Mouse (Mus musculus): ENCODE results near the gene Racgap1. TPM values are rescaled to one million over a fixed set of nuclear protein-coding genes. Genes with fewer than 3 reads are reported as not detected.

The Racgap1 gene
- polyA plus RNA-seq, 1 experiment from 2014 or later: 69.2 TPM

DNA sequence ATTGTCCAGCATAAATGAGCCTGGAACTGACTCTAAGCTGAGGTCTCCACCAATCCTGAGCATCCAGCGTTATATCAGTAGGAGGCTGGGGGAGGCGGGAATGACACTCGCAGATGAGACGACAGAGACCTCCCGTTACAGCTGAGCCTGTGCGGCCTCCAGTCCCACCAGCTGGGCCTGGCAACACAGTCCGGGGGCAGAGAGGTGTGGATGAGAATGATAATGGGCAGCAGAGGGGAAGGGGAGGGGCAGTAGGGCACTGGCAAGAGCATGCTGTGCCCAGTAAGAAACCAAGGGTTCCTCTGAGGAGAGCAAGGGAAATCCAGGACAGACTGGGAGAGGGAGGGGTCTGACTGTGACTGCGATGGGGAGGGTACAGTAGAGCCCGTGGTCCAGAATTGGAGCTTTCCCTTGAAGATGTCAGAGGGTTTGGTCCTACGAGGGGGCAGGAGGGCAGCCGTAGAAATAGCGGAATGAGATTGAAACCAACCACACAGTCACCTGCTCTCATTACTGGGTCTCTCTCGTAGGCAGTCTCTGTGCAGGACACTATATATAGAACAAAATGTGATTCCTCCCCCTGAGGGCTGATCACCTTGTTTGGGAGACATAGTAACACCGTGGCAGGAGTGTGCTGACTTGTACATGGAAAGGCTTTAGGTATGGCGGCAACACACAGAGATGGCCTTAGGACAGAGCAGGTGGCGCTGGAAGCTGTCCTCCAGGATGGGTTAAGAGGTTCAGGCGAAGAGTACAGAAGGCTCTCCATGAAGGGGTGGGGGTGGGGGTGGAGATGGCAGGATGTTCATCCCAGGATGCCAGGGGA, 52.0 kb downstream of the Racgap1 start:
- H3K4me3 ChIP-seq (replicated peaks): no peak overlapping the region
- WGBS (ENCODE audit: insufficient replicate concordance): 55% methylated on average over 17 of the region's 17 CpGs
- no peaks in the 10 kb centered on the region for H3K9me3 ChIP-seq (replicated peaks)
- peaks cover 88% of the 10 kb centered on the region for H3K27me3 ChIP-seq
- DNase-seq (no peak), ATAC-seq (ENCODE audit: low read depth) (no peak)
- no peak overlapping the region for H3K9ac ChIP-seq
- H3K36me3 ChIP-seq: no peaks in the 10 kb centered on the region
- no peak overlapping the region for H3K27ac ChIP-seq
- no peak overlapping the region for H3K4me2 ChIP-seq
- 0 out of 2 replicates have a peak, but pooled peaks cover 3% of the 10 kb centered on the region for H3K4me1 ChIP-seq (replicated peaks)

DNA sequence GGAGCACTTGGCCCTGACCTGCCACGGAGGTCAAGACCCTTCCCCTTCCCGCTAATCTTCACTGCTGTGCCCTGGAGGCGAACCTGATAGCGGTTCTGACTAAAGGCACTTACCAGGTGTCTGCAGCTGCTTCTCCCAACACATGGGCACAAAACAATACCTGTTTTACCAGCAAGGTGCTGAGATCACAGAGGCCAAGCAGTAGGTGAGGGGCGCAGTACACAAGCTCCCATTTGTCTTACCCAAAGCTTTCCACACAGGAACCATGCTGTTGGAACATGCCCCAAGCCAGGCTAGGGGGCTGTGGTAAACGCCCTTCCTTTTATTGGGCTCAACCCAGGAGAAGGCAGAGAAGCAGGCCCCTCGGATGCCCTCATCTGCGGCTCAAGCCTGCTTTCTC, 53.9 kb downstream of the Racgap1 start:
- WGBS (ENCODE audit: insufficient replicate concordance): 33% methylated on average over 8 of the region's 8 CpGs
- H3K4me1 ChIP-seq (replicated peaks): 0 out of 2 replicates have a peak, but pooled peaks cover 3% of the 10 kb centered on the region
- DNase-seq (no peak), ATAC-seq (ENCODE audit: low read depth) (no peak)
- H3K36me3 ChIP-seq: no peaks in the 10 kb centered on the region
- H3K9me3 ChIP-seq (replicated peaks): no peaks in the 10 kb centered on the region
- no peak overlapping the region for H3K9ac ChIP-seq
- no peak overlapping the region for H3K4me2 ChIP-seq
- no peak overlapping the region for H3K4me3 ChIP-seq (replicated peaks)
- H3K27me3 ChIP-seq: peaks cover 90% of the 10 kb centered on the region
- no peak overlapping the region for H3K27ac ChIP-seq

DNA sequence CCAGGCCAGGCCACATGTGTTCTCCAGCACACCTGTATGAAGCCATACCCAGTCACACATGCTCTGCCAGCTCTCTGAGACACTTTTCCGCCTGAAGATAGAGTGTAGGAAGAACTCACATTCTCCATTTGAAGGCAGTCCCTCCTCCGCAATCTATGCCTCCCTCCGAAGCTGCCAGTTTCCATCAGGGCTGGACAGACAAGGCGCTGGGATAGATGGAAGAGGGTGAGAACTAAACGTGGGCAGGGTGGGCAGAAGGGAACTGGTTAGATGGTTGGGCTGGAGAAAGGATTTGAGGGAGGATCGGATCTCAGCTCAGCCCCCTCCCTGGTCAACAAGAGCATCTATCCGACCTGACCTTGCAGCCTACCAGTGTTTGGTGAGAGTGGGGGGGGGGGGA, 54.6 kb downstream of the Racgap1 start:
- ATAC-seq (ENCODE audit: low read depth) (no peak), DNase-seq (no peak)
- Histone ChIP-seq H3K4me1 (replicated peaks) (0 out of 2 replicates have a peak, but pooled peaks cover 3% of the 10 kb centered on the region), H3K27ac (no peak overlapping the region), H3K4me2 (no peak overlapping the region), H3K4me3 (replicated peaks) (no peak overlapping the region), H3K9me3 (replicated peaks) (no peaks in the 10 kb centered on the region), H3K36me3 (no peaks in the 10 kb centered on the region), H3K27me3 (peaks cover 92% of the 10 kb centered on the region), H3K9ac (no peak overlapping the region)
- 49% methylated on average over 7 of the region's 7 CpGs for WGBS (ENCODE audit: insufficient replicate concordance)

DNA sequence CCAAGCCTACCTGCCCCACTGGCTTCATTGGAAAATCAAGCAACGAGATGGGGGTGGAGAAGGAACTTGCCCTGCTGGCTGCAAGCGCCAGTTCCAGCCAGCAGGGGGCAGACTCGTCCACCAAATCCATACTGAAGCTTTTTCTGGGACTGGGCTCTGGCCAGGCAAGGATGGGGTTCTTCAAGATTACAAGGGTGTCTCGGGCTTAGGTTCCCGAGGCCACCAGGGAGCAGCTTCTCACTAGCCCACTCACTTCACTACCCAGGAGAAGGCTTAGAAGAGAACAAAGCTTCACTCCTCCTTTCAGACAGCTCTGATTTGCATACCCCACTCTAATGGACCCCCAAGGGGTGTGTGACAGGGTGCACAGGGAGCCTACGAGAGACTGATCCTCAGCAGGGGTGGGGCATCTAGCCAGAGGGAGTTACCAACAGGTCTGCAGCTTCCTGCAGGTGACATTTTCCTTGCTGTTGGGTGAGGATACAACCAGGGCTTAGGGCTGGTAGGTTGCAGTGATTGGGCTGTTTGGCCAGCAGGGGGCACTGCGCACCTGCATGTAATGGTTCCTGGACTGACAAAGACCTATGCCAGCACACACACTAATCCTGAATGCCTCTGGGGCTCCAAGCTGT, 55.3 kb downstream of the Racgap1 start:
- no peaks in the 10 kb centered on the region for H3K9me3 ChIP-seq (replicated peaks)
- H3K4me1 ChIP-seq (replicated peaks): 0 out of 2 replicates have a peak, but pooled peaks cover 3% of the 10 kb centered on the region
- H3K27ac ChIP-seq: no peak overlapping the region
- ATAC-seq (ENCODE audit: low read depth) (peak; percentile 74), DNase-seq (peak; percentile 58)
- 0% methylated on average over 7 of the region's 7 CpGs for WGBS (ENCODE audit: insufficient replicate concordance)
- H3K4me3 ChIP-seq (replicated peaks): no peak overlapping the region
- H3K9ac ChIP-seq: no peak overlapping the region
- H3K36me3 ChIP-seq: no peaks in the 10 kb centered on the region
- H3K27me3 ChIP-seq: peaks cover 93% of the 10 kb centered on the region
- no peak overlapping the region for H3K4me2 ChIP-seq

DNA sequence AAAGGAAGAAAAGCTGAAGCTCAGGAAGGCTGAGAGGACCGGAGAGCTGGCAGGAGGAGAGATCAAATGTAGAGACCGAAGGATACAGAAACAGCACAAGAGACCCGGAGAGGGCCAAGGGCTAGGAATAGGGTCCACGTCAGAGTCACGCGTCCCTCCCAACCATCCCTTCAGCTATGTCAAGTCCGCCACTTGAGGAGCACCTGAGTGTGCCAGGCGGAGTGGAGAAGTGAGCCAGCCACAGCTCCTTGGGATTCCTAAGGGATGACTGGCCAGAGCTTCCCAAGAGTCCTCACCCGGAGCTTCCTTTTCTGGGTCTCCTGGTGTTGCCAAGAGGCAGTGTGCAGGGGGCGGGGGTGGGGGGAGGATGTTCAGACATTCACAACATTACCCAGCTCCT, 56.5 kb downstream of the Racgap1 start:
- Histone ChIP-seq H3K27ac (no peak overlapping the region), H3K4me2 (no peak overlapping the region), H3K4me1 (replicated peaks) (peaks cover 3% of the 10 kb centered on the region; the same call in 1 of the 2 replicates), H3K9ac (no peak overlapping the region), H3K4me3 (replicated peaks) (no peak overlapping the region), H3K9me3 (replicated peaks) (no peaks in the 10 kb centered on the region), H3K27me3 (peaks cover 93% of the 10 kb centered on the region), H3K36me3 (no peaks in the 10 kb centered on the region)
- 63% methylated on average over 10 of the region's 10 CpGs for WGBS (ENCODE audit: insufficient replicate concordance)
- DNase-seq (no peak), ATAC-seq (ENCODE audit: low read depth) (no peak)

DNA sequence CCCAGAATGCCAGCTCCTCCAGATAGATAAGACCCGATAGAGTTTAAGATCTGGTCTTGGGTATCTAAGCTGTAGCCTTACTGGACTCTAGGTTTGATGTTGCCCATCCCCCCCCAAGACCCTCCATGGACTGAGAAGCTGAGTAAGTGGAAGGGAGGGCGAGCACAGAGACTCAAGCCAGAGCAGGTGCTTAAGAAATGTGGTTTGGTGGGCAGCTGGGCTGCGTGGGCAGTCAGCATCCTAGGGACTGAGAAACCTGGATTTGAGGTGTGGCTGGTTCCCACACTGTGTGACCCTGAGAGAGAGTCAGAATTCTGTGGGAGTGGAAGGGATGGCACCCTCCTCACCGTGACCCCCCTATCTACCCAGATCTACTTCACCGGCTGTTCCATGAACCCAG, 58.6 kb downstream of the Racgap1 start:
- ATAC-seq (ENCODE audit: low read depth) (no peak), DNase-seq (no peak)
- Histone ChIP-seq H3K27ac (no peak overlapping the region), H3K4me3 (replicated peaks) (no peak overlapping the region), H3K4me2 (no peak overlapping the region), H3K27me3 (peaks cover 93% of the 10 kb centered on the region), H3K9me3 (replicated peaks) (no peaks in the 10 kb centered on the region), H3K36me3 (no peaks in the 10 kb centered on the region), H3K4me1 (replicated peaks) (peaks cover 3% of the 10 kb centered on the region; the same call in 1 of the 2 replicates), H3K9ac (no peak overlapping the region)
- 58% methylated on average over 5 of the region's 5 CpGs for WGBS (ENCODE audit: insufficient replicate concordance)

DNA sequence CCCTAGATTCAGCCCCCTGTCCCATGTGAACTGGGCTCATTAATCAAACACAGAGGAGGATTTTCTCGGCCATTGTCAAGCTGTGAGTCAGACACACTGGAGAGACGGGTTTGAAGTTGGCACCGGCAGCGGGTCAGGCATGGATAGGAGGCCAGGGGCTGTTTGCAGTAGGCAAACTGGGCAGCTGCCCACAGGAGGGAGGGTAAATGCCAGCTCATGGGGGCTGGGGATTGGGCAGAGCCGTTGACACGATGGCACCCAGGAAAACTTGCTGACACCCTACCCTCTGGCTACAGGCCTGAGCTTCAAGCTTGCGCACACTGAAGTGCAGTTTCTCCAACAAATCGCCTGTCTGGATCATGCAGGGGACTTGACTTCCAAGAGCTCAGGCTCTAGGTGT, 59.3 kb downstream of the Racgap1 start:
- peaks cover 3% of the 10 kb centered on the region; the same call in 1 of the 2 replicates for H3K4me1 ChIP-seq (replicated peaks)
- WGBS (ENCODE audit: insufficient replicate concordance): 68% methylated on average over 8 of the region's 8 CpGs
- ATAC-seq (ENCODE audit: low read depth): no peak
- no peaks in the 10 kb centered on the region for H3K9me3 ChIP-seq (replicated peaks)
- H3K4me3 ChIP-seq (replicated peaks): no peak overlapping the region
- no peaks in the 10 kb centered on the region for H3K36me3 ChIP-seq
- no peak overlapping the region for H3K4me2 ChIP-seq
- no peak overlapping the region for H3K27ac ChIP-seq
- H3K27me3 ChIP-seq: peaks cover 93% of the 10 kb centered on the region
- no peak overlapping the region for H3K9ac ChIP-seq
- no peak for DNase-seq

DNA sequence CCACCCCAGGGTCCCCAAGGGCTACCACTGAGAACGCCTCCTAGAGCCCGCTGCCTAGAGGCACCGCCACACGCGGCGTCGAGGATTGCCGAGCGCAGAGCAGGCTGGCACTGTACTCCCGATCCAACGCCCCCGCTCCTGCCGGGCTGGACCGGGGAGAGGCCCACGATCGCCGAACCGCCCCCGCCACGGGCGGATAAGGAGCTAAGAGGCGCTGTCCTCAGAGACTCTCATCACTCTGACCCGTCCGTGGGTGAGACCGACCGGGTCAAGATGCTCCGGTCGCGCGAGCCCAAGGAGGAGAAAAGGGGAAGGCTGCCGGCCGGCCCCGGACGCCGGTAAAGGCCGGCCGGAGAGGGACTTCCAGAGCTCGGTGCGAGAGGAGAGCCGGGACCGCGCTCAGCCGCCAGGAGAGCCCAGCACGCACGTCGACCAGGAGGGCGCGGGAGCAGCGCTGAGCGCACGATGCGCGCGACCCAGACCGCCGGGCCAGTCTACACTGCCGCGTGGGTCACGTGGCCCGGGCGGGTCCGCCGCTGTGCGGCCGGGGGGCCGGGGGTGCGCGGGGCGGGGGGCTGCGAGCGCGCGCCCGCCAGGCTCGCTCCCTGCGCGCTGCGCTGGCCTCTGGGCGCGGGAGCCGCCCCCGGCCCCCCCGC, 60.9 kb downstream of the Racgap1 start, which contains the start of gene Aqp5:
TSS of gene Aqp5 (plus strand) at position 354 of the 656 bp plus-strand sequence.
- Histone ChIP-seq H3K4me2 (peak within 1 kb of the TSS; percentile 48), H3K36me3 (no peaks in the 10 kb centered on the region), H3K27ac (no peak within 1 kb of the TSS), H3K9ac (no peak within 1 kb of the TSS), H3K27me3 (peaks cover 100% of the 10 kb centered on the region), H3K4me1 (replicated peaks) (no peaks in the 10 kb centered on the region; the same call in 1 of the 2 replicates), H3K9me3 (replicated peaks) (no peaks in the 10 kb centered on the region), H3K4me3 (replicated peaks) (peak within 1 kb of the TSS; percentile 30)
- WGBS (ENCODE audit: insufficient replicate concordance): 2% methylated on average over 83 of the region's 83 CpGs
- DNase-seq (no peak), ATAC-seq (ENCODE audit: low read depth) (no peak)

DNA sequence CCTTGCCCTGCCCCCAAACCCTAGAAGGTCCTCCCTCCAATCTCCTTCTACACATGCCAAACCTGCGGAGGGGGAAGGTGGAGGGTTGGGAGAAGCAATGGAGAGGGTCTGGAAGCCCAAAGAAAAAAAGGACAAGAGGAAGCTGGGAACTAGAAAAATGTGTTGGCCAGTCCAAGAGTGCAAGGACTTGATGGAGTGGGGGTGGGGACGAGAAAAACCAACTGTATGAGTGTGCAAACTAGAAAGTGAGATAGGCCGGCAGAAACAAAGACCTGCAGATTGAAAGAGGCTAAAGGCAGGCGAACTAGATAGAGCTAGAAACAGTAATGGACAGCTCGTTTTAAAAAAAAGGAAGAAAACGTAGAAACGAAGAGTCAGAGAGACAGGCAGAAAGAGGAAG, 61.8 kb downstream of the Racgap1 start:
- ATAC-seq (ENCODE audit: low read depth): no peak
- no peaks in the 10 kb centered on the region for H3K9me3 ChIP-seq (replicated peaks)
- no peak overlapping the region for H3K4me2 ChIP-seq
- H3K9ac ChIP-seq: no peak overlapping the region
- no peak overlapping the region for H3K27ac ChIP-seq
- H3K4me3 ChIP-seq (replicated peaks): no peak overlapping the region
- peaks cover 100% of the 10 kb centered on the region for H3K27me3 ChIP-seq
- WGBS (ENCODE audit: insufficient replicate concordance): 8% methylated on average over 7 of the region's 7 CpGs
- no peaks in the 10 kb centered on the region for H3K36me3 ChIP-seq
- DNase-seq: no peak
- peaks cover 2% of the 10 kb centered on the region; the same call in 1 of the 2 replicates for H3K4me1 ChIP-seq (replicated peaks)

DNA sequence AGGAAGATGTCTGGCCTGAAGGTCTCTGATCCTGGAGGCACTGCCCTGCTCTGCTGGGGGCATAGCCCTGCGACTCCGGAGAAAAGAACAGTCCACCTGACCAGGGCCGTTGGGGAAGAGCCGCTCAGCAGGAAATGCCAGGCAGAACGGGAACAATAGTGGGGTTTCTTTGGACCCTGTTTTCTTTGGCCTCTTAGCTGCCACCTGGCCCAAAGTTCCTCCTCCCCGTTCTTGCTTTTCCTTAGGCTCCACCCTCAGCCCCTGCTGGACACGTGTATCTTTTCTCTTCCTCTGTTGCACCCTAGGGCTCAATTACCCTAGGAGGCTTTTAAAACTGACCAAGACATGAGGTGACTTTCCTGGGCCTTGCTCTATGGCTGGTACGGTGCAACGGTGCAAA, 62.2 kb downstream of the Racgap1 start:
- no peaks in the 10 kb centered on the region for H3K9me3 ChIP-seq (replicated peaks)
- 7% methylated on average over 9 of the region's 9 CpGs for WGBS (ENCODE audit: insufficient replicate concordance)
- H3K4me2 ChIP-seq: no peak overlapping the region
- peaks cover 100% of the 10 kb centered on the region for H3K27me3 ChIP-seq
- H3K4me3 ChIP-seq (replicated peaks): no peak overlapping the region
- no peak for ATAC-seq (ENCODE audit: low read depth)
- no peaks in the 10 kb centered on the region for H3K36me3 ChIP-seq
- no peak overlapping the region for H3K27ac ChIP-seq
- H3K4me1 ChIP-seq (replicated peaks): peaks cover 7% of the 10 kb centered on the region; the same call in 1 of the 2 replicates
- no peak overlapping the region for H3K9ac ChIP-seq
- DNase-seq: no peak

DNA sequence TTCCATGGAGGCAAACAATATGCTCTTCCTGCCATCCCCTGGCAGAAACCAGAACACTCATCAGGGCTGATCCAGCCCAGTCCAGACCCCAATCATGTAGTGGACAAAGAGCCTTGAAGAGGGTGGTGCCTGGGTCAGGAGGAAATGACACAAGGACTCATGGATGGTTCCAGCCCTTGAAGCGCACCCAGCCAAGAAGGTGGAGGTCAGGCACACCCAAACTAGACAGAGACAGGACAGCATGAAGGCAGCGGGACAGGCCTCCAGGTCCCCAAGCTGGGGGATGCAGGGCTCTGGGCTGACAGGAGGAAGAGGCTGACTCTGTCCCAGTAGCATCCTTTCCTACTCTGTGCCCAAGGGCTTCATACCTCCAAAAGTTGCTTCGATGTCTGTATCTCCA, 64.9 kb downstream of the Racgap1 start:
- peaks cover 9% of the 10 kb centered on the region; the same call in 1 of the 2 replicates for H3K4me1 ChIP-seq (replicated peaks)
- H3K36me3 ChIP-seq: no peaks in the 10 kb centered on the region
- ATAC-seq (ENCODE audit: low read depth): no peak

More for the DNA sequence above, 64.9 kb downstream of the Racgap1 start:
- no peak overlapping the region for H3K9ac ChIP-seq
- no peak overlapping the region for H3K4me3 ChIP-seq (replicated peaks)
- 63% methylated on average over 3 of the region's 3 CpGs for WGBS (ENCODE audit: insufficient replicate concordance)
- no peak overlapping the region for H3K27ac ChIP-seq
- DNase-seq: no peak
- peaks cover 99% of the 10 kb centered on the region for H3K27me3 ChIP-seq
- H3K4me2 ChIP-seq: no peak overlapping the region
- no peaks in the 10 kb centered on the region for H3K9me3 ChIP-seq (replicated peaks)
